ENCODE assay signal across 8 mouse cellular contexts in the genomic region with DNA sequence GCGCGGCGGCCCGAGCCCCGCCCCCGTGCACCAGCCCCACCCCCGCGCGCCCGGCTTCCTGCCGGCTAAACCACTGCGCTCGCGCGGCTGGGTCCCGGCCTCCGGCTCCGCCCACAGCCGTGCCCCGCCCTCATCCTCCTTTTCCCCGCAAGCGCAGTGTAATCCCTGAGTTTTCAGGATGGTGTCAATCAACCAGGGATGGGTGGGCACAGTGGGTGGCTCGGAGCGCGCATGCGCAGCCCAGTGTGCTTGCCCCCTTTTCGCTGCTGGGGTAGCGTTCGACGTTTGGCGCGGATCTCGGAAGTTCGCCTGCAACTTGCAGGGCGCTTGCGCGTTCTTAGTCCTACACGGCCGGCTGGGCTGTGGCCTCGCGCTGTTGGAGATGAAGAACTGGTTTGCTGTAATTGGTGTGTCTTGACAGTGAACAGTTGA. TPM values are rescaled to one million over a fixed set of nuclear protein-coding genes. Genes with fewer than 3 reads are reported as not detected.
DNase-seq lines count a peak whose midpoint lies in the region; ATAC-seq and TF ChIP-seq lines count a peak whose summit lies in the region.

A gene (minus strand): TSS at position 38 of the 432 bp plus-strand sequence.

- intact Hi-C loops in heart, postnatal 36 days (cut with DNase I), result loop anchor here (5.0 to 10.0 kb wide), 2 partner anchors 105 to 733 kb away; a partner anchor contains a TSS

- H3K9ac ChIP-seq in forebrain, embryonic 16.5 days (replicated peaks; ENCODE audit: low read depth, low read length), result peak within 1 kb of the TSS; percentile 92
- H3K9ac ChIP-seq in lung, embryonic 14.5 days, result peak within 1 kb of the TSS; percentile 87

- H3K9me3 ChIP-seq in G1E (replicated peaks), result no peaks in the 10 kb centered on the region
- no peaks in the 10 kb centered on the region for H3K9me3 ChIP-seq in forebrain, embryonic 16.5 days (ENCODE audit: control insufficient read depth, low read length)
- H3K9me3 ChIP-seq in lung, embryonic 14.5 days (ENCODE audit: low read depth, low read length), result no peaks in the 10 kb centered on the region

- peak within 1 kb of the TSS; percentile 93 for H3K27ac ChIP-seq in forebrain, embryonic 16.5 days (ENCODE audit: low read length)
- H3K27ac ChIP-seq in layer of hippocampus, adult 2 months, result peak within 1 kb of the TSS; percentile 94
- peak within 1 kb of the TSS; percentile 93 for H3K27ac ChIP-seq in lung, embryonic 14.5 days (ENCODE audit: low read depth)
- peak within 1 kb of the TSS; percentile 54 for H3K27ac ChIP-seq in olfactory bulb, adult 2 months (ENCODE audit: insufficient read depth, low read depth, low read length)
- peak within 1 kb of the TSS; percentile 42; the same call in 1 of the 2 replicates for H3K27ac ChIP-seq in thymus, adult 2 months (ENCODE audit: control insufficient read depth, insufficient read depth, low read length)

- peaks cover 21% of the 10 kb centered on the region for H3K36me3 ChIP-seq in G1E (replicated peaks)
- no peaks in the 10 kb centered on the region for H3K36me3 ChIP-seq in forebrain, embryonic 16.5 days (ENCODE audit: control insufficient read depth, insufficient read depth)
- no peaks in the 10 kb centered on the region for H3K36me3 ChIP-seq in lung, embryonic 14.5 days (ENCODE audit: insufficient read depth)
- H3K36me3 ChIP-seq in thymus, adult 2 months (ENCODE audit: control insufficient read depth, insufficient read depth, low read length), result no peaks in the 10 kb centered on the region

- H3K4me2 ChIP-seq in forebrain, embryonic 16.5 days (ENCODE audit: low read length), result peak within 1 kb of the TSS; percentile 83
- H3K4me2 ChIP-seq in lung, embryonic 14.5 days, result peak within 1 kb of the TSS; percentile 96

- ATAC-seq in G1E (ENCODE audit: extremely low read depth, insufficient number of reproducible peaks, low FRiP score, poor library complexity, severe bottlenecking), result peak; percentile 91
- ATAC-seq in forebrain, embryonic 16.5 days, result peak; percentile 98
- peak; percentile 98 for ATAC-seq in lung, embryonic 14.5 days (ENCODE audit: insufficient read depth)

- H3K4me3 ChIP-seq in G1E (ENCODE audit: low read depth, low read length), result peak within 1 kb of the TSS; percentile 95
- H3K4me3 ChIP-seq in forebrain, embryonic 16.5 days (replicated peaks; ENCODE audit: low read length), result peak within 1 kb of the TSS; percentile 83
- H3K4me3 ChIP-seq in layer of hippocampus, adult 2 months, result peak within 1 kb of the TSS; percentile 100
- H3K4me3 ChIP-seq in lung, embryonic 14.5 days (ENCODE audit: low read depth, low read length), result peak within 1 kb of the TSS; percentile 81
- H3K4me3 ChIP-seq in olfactory bulb, adult 2 months (ENCODE audit: insufficient read depth, low read depth, low read length), result peak within 1 kb of the TSS; percentile 80
- peak within 1 kb of the TSS; percentile 75 for H3K4me3 ChIP-seq in thymus, adult 2 months (ENCODE audit: control insufficient read depth, insufficient read depth, low read length)

- DNase-seq in G1E (ENCODE audit: low spot score), result peak; percentile 99
- DNase-seq in cerebellum, adult 18-20 months, result peak; percentile 98
- peak; percentile 97 to 98 for DNase-seq in heart, postnatal 36 days
- peak; percentile 99 for DNase-seq in layer of hippocampus, adult 2 months (ENCODE audit: low spot score in 2 of 2)
- DNase-seq in lung, embryonic 14.5 days, result peak; percentile 99
- DNase-seq in thymus, adult 2 months, result peak; percentile 98

- TF ChIP-seq POLR2A in olfactory bulb, adult 2 months (IDR thresholded peaks at IDR 0.05; ENCODE audit: insufficient read depth, low read depth, low read length), result peak; percentile 66; the same call in 1 of the 2 replicates
- peak; percentile 86 for TF ChIP-seq POLR2A in thymus, adult 2 months (IDR thresholded peaks at IDR 0.05; ENCODE audit: control insufficient read depth, extremely low read depth, insufficient read depth, low read length, poor library complexity)

- no peaks in the 10 kb centered on the region for H3K27me3 ChIP-seq in G1E (ENCODE audit: insufficient read depth, low read length)
- no peaks in the 10 kb centered on the region for H3K27me3 ChIP-seq in forebrain, embryonic 16.5 days (replicated peaks; ENCODE audit: control insufficient read depth, insufficient read depth, low read length)
- no peaks in the 10 kb centered on the region for H3K27me3 ChIP-seq in lung, embryonic 14.5 days (ENCODE audit: insufficient read depth, low read length)
- H3K27me3 ChIP-seq in thymus, adult 2 months (ENCODE audit: control insufficient read depth, insufficient read depth, low read length), result no peaks in the 10 kb centered on the region

- H3K4me1 ChIP-seq in G1E (ENCODE audit: insufficient read depth, low read depth, low read length), result peaks cover 48% of the 10 kb centered on the region
- peaks cover 30% of the 10 kb centered on the region for H3K4me1 ChIP-seq in forebrain, embryonic 16.5 days (replicated peaks; ENCODE audit: control insufficient read depth, insufficient read depth, low read length)
- H3K4me1 ChIP-seq in lung, embryonic 14.5 days (ENCODE audit: insufficient read depth), result peaks cover 3% of the 10 kb centered on the region; the same call in 1 of the 2 replicates
- H3K4me1 ChIP-seq in olfactory bulb, adult 2 months (ENCODE audit: control insufficient read depth, insufficient read depth, low read length), result no peaks in the 10 kb centered on the region
- no peaks in the 10 kb centered on the region for H3K4me1 ChIP-seq in thymus, adult 2 months (replicated peaks; ENCODE audit: control insufficient read depth, insufficient read depth, low read length)

- WGBS in forebrain, embryonic 16.5 days, result under 1% methylated on average over 41 of the region's 41 CpGs
- WGBS in lung, embryonic 14.5 days, result under 1% methylated on average over 39 of the region's 41 CpGs
- under 1% methylated on average over 41 of the region's 41 CpGs for WGBS in olfactory bulb, adult 2 months
- WGBS in thymus, adult 2 months, result under 1% methylated on average over 40 of the region's 41 CpGs

- no peak for TF ChIP-seq CTCF in G1E (IDR thresholded peaks at IDR 0.05; ENCODE audit: low read depth, low read length)
- no peak for TF ChIP-seq CTCF in layer of hippocampus, adult 2 months (conservative IDR thresholded peaks at IDR 0.05)
- TF ChIP-seq CTCF in lung, embryonic 14.5 days (IDR thresholded peaks at IDR 0.05; ENCODE audit: low read depth), result no peak
- TF ChIP-seq CTCF in olfactory bulb, adult 2 months (IDR thresholded peaks at IDR 0.05; ENCODE audit: insufficient read depth, low read depth, low read length), result no peak
- TF ChIP-seq CTCF in thymus, adult 2 months (IDR thresholded peaks at IDR 0.05; ENCODE audit: borderline replicate concordance, control insufficient read depth, extremely low read depth, insufficient read depth, low read length, poor library complexity), result 0 out of 2 replicates have a peak, but pooled peaks have one; percentile 45

RNA-seq across cellular contexts. Expression of the gene that starts here (rescaled TPM):
- total RNA-seq in G1E (2014; fragmentation: Nextera tagmentation), result 17.9 and 27.8 TPM in 2 replicates
- 28.5 and 30.5 TPM in 2 replicates for total RNA-seq in G1E (2017)
- 13.2 and 13.3 TPM in 2 replicates for polyA plus RNA-seq in G1E (2012)
- 20.0 and 20.4 TPM in 2 replicates for polyA plus RNA-seq in forebrain, embryonic 16.5 days (2015; fragmentation: Nextera tagmentation; extraction: Ambion mirVana)
- total RNA-seq in heart, postnatal 36 days (2021), result 10 to 100 TPM in 1 of 2 experiments, 1 to 10 TPM in 1; 7.6 to 10.1 TPM
- 10 to 100 TPM; 45.4 to 50.3 TPM for total RNA-seq in layer of hippocampus, adult 2 months (2021)
- 32.3 and 32.4 TPM in 2 replicates for polyA plus RNA-seq in lung, embryonic 14.5 days (2014; fragmentation: Nextera tagmentation; extraction: Ambion mirVana)
- not detected in 2 replicates for polyA plus RNA-seq in olfactory bulb, adult 2 months (2012; ENCODE audit: insufficient read depth, insufficient read length, low replicate concordance, missing spikeins)
- 9.0 and 11.0 TPM in 2 replicates for polyA plus RNA-seq in thymus, adult 2 months (2012; rRNA removed)

Comparison
In these comparisons a context has a peak if more than half of its experiments do, and no peak if none do; other contexts are left out.
1. Peak in every context shown above with its lines: DNase-seq, ATAC-seq, H3K4me3 ChIP-seq and H3K27ac ChIP-seq.
2. H3K27ac ChIP-seq: peak in every context shown above with its lines; median percentile 94 in layer of hippocampus, adult 2 months; 93 in forebrain, embryonic 16.5 days; 93 in lung, embryonic 14.5 days; 54 in olfactory bulb, adult 2 months; 42 in thymus, adult 2 months.